In genomic region chr9:84183637-84184374, GRCm38 (mm10) we compare ENCODE assay signal across 23 mouse cellular contexts.
DNase-seq lines count a peak whose midpoint lies in the region; ATAC-seq and TF ChIP-seq lines count a peak whose summit lies in the region.
"Had no signal": no experiment of that assay in that cellular context is flagged by ENCODE, and none has a peak within 500 bp of the region (broad histone marks: within the 10 kb centered on the region; RNA-seq: fewer than 3 reads in every experiment).

No protein-coding gene starts in this region.

- ATAC-seq in lung, postnatal 0 days: no peak
- ATAC-seq in hindbrain, embryonic 14.5 days (ENCODE audit: low FRiP score): no peak
- ATAC-seq: activated CD4-positive, CD25-positive, alpha-beta regulatory T cell, adult 4 months; intestine, postnatal 0 days; midbrain, embryonic 16.5 days had no signal

- TF ChIP-seq POLR2A in embryonic fibroblast, embryonic 13.5 days (IDR thresholded peaks at IDR 0.05; ENCODE audit: low read depth, low read length): no peak

- no peaks in the 10 kb centered on the region for H3K27me3 ChIP-seq in lung, postnatal 0 days (replicated peaks; ENCODE audit: insufficient read depth, low read length)
- H3K27me3 ChIP-seq in hindbrain, embryonic 14.5 days (ENCODE audit: control insufficient read depth, insufficient read depth, low read length): no peaks in the 10 kb centered on the region
- H3K27me3 ChIP-seq: embryonic facial prominence, embryonic 13.5 days; hindbrain, embryonic 15.5 days; liver, embryonic 15.5 days; stomach, embryonic 15.5 days had no signal

- no peaks in the 10 kb centered on the region for H3K36me3 ChIP-seq in lung, postnatal 0 days (ENCODE audit: insufficient read depth, low read length)
- H3K36me3 ChIP-seq in hindbrain, embryonic 14.5 days (replicated peaks; ENCODE audit: control insufficient read depth, insufficient read depth): no peaks in the 10 kb centered on the region
- H3K36me3 ChIP-seq: embryonic facial prominence, embryonic 13.5 days; forebrain, embryonic 10.5 days; hindbrain, embryonic 15.5 days; liver, embryonic 15.5 days; stomach, embryonic 15.5 days had no signal

- WGBS in lung, postnatal 0 days: 40% methylated on average over 6 of the region's 6 CpGs
- 65% methylated on average over 6 of the region's 6 CpGs for WGBS in hindbrain, embryonic 14.5 days

- intact Hi-C loops in heart, postnatal 10 days (cut with DNase I): no loop called here
- intact Hi-C loops in heart, postnatal 36 days (cut with DNase I): no loop called here

- DNase-seq in heart, postnatal 10 days: peak; percentile 14 to 18
- no peak for DNase-seq in heart, postnatal 36 days
- DNase-seq in lung, postnatal 0 days (ENCODE audit: low spot score): peak; percentile 15
- no peak for DNase-seq in lung, postnatal 25 days (ENCODE audit: low spot score)
- DNase-seq in gastrocnemius, adult 8-10 months (ENCODE audit: low spot score in 2 of 2): no peak
- DNase-seq in hindbrain, embryonic 14.5 days (ENCODE audit: low spot score): no peak
- DNase-seq: adrenal gland, postnatal 14 days; cerebellum, adult 11 months; cerebellum, postnatal 10 days; gastrocnemius, postnatal 10 days; kidney, postnatal 14 days; left cerebral cortex, postnatal 4 days; lung, postnatal 36 days; right cerebral cortex, postnatal 25 days had no signal

- no peak for TF ChIP-seq CTCF in lung, postnatal 0 days (IDR thresholded peaks at IDR 0.05)
- no peak for TF ChIP-seq CTCF in embryonic fibroblast, embryonic 13.5 days (IDR thresholded peaks at IDR 0.05; ENCODE audit: borderline replicate concordance, insufficient read depth, low read length)

- H3K4me3 ChIP-seq in lung, postnatal 0 days (ENCODE audit: low read depth, low read length): no peak overlapping the region
- H3K4me3 ChIP-seq in embryonic fibroblast, embryonic 13.5 days (ENCODE audit: insufficient read depth, low read length): no peak overlapping the region
- no peak overlapping the region for H3K4me3 ChIP-seq in hindbrain, embryonic 14.5 days (replicated peaks; ENCODE audit: low read length)
- H3K4me3 ChIP-seq: embryonic facial prominence, embryonic 13.5 days; forebrain, embryonic 10.5 days; hindbrain, embryonic 15.5 days; liver, embryonic 15.5 days; stomach, embryonic 15.5 days had no signal

- no peaks in the 10 kb centered on the region; the same call in 1 of the 2 replicates for H3K4me1 ChIP-seq in lung, postnatal 0 days (ENCODE audit: insufficient read depth, low read depth, low read length)
- peaks cover 7% of the 10 kb centered on the region for H3K4me1 ChIP-seq in embryonic fibroblast, embryonic 13.5 days (ENCODE audit: control insufficient read depth, insufficient read depth, low read length)
- no peaks in the 10 kb centered on the region for H3K4me1 ChIP-seq in hindbrain, embryonic 14.5 days (replicated peaks; ENCODE audit: control insufficient read depth, insufficient read depth, low read length)
- H3K4me1 ChIP-seq: embryonic facial prominence, embryonic 13.5 days; hindbrain, embryonic 15.5 days; liver, embryonic 15.5 days; stomach, embryonic 15.5 days had no signal

- H3K27ac ChIP-seq in lung, postnatal 0 days (ENCODE audit: low read length): no peak overlapping the region
- H3K27ac ChIP-seq in embryonic fibroblast, embryonic 13.5 days (ENCODE audit: insufficient read depth, low read length): peak overlapping the region; percentile 38; the same call in 1 of the 2 replicates
- no peak overlapping the region for H3K27ac ChIP-seq in hindbrain, embryonic 14.5 days
- H3K27ac ChIP-seq: embryonic facial prominence, embryonic 13.5 days; forebrain, embryonic 10.5 days; hindbrain, embryonic 15.5 days; liver, embryonic 15.5 days; stomach, embryonic 15.5 days had no signal

- no peak overlapping the region for H3K9ac ChIP-seq in lung, postnatal 0 days (replicated peaks; ENCODE audit: low read depth)
- H3K9ac ChIP-seq in hindbrain, embryonic 14.5 days: no peak overlapping the region
- H3K9ac ChIP-seq: embryonic facial prominence, embryonic 13.5 days; hindbrain, embryonic 15.5 days; liver, embryonic 15.5 days; stomach, embryonic 15.5 days had no signal

- H3K4me2 ChIP-seq in lung, postnatal 0 days (replicated peaks; ENCODE audit: low read depth, low read length): no peak overlapping the region
- H3K4me2 ChIP-seq in hindbrain, embryonic 14.5 days (replicated peaks): no peak overlapping the region
- H3K4me2 ChIP-seq: embryonic facial prominence, embryonic 13.5 days; hindbrain, embryonic 15.5 days; liver, embryonic 15.5 days; stomach, embryonic 15.5 days had no signal

- no peaks in the 10 kb centered on the region for H3K9me3 ChIP-seq in lung, postnatal 0 days (ENCODE audit: low read length)
- H3K9me3 ChIP-seq in hindbrain, embryonic 14.5 days (ENCODE audit: control insufficient read depth, low read length): peaks cover 3% of the 10 kb centered on the region; the same call in 1 of the 2 replicates
- H3K9me3 ChIP-seq: forebrain, embryonic 10.5 days; hindbrain, embryonic 15.5 days; liver, embryonic 15.5 days; stomach, embryonic 15.5 days had no signal

- no peak for TF ChIP-seq EP300 in lung, postnatal 0 days (IDR thresholded peaks at IDR 0.05)

Comparison
In these comparisons a context has a peak if more than half of its experiments do, and no peak if none do; other contexts are left out.
1. DNase-seq: peak in heart, postnatal 10 days (2 of 2) and lung, postnatal 0 days (single experiment); none in heart, postnatal 36 days (0 of 2), lung, postnatal 25 days (single experiment), gastrocnemius, adult 8-10 months (0 of 2) and hindbrain, embryonic 14.5 days (single experiment).